Mouse (Mus musculus): ENCODE results near the gene Cfap73.

GRCm38 (mm10) chr5:120611416-120611815 is 22.6 kb downstream of the Cfap73 start:
- TF ChIP-seq CTCF (IDR thresholded peaks at IDR 0.05; ENCODE audit: control insufficient read depth, insufficient read depth, low read length) (no peak), POLR2A (IDR thresholded peaks at IDR 0.05; ENCODE audit: borderline replicate concordance, control insufficient read depth, low read depth, low read length) (no peak)

Data from bone marrow, adult 2 months (tissue).